Mouse (Mus musculus): ENCODE measurements around the gene Atp6v1e1. TPM values are rescaled to one million over a fixed set of nuclear protein-coding genes. Genes with fewer than 3 reads are reported as not detected.

Atp6v1e1 gene
- 69.4 and 79.9 TPM in 2 replicates for polyA plus RNA-seq (2012; rRNA removed)

GRCm38 (mm10) chr6:120822307-120822928, at the start of gene Atp6v1e1:
Gene Atp6v1e1, minus strand, starts transcription at chr6:120822793.

GRCm38 (mm10) chr6:120835474-120836374, 13.1 kb upstream of the Atp6v1e1 start, which contains the start of gene Bcl2l13:
Gene Bcl2l13, plus strand, starts transcription at chr6:120836212.

GRCm38 (mm10) chr6:120773149-120773628, 49.4 kb downstream of the Atp6v1e1 start, which contains the start of gene Slc25a18:
Gene Slc25a18, plus strand, starts transcription at chr6:120773578.

Other genes with a start within 250 kb of the Atp6v1e1 start
- gene Cecr2, start 156.4 kb downstream of the Atp6v1e1 start, polyA plus RNA-seq (2012; rRNA removed) = 6.5 and 7.1 TPM in 2 replicates
- gene Slc25a18, start 49.2 kb downstream of the Atp6v1e1 start, polyA plus RNA-seq (2012; rRNA removed) = 0.10 TPM in 2 replicates
- 17.3 and 21.7 TPM in 2 replicates for gene Bcl2l13, start 13.4 kb upstream of the Atp6v1e1 start, polyA plus RNA-seq (2012; rRNA removed)
- 14.3 and 16.9 TPM in 2 replicates for gene Bid, start 94.1 kb upstream of the Atp6v1e1 start, polyA plus RNA-seq (2012; rRNA removed)

Measured in liver, embryonic 14 days (tissue).